Mouse (Mus musculus) gastrocnemius, adult 18-20 months (tissue): ENCODE results near the gene Ndufb7. TPM values are rescaled to one million over a fixed set of nuclear protein-coding genes. Genes with fewer than 3 reads are reported as not detected.
"Not testable (repeated sequence)": the region's sequence is repeated elsewhere in the genome, so short reads cannot be mapped to it uniquely, and the experiment has no call there.

Experiments used
- DNase-seq: peaks from one replicate; pipeline ENCODE4 v3.0.0; 2021; ENCODE audit warnings: low spot score
- total RNA-seq, 2 experiments: library from RNA; stranded (reverse); gene quantifications; 2 replicates each; pipeline ENCODE4 v1.2.3; 2021

Ndufb7 gene
- total RNA-seq, 2 experiments from 2014 or later: 308 to 352 TPM

DNA sequence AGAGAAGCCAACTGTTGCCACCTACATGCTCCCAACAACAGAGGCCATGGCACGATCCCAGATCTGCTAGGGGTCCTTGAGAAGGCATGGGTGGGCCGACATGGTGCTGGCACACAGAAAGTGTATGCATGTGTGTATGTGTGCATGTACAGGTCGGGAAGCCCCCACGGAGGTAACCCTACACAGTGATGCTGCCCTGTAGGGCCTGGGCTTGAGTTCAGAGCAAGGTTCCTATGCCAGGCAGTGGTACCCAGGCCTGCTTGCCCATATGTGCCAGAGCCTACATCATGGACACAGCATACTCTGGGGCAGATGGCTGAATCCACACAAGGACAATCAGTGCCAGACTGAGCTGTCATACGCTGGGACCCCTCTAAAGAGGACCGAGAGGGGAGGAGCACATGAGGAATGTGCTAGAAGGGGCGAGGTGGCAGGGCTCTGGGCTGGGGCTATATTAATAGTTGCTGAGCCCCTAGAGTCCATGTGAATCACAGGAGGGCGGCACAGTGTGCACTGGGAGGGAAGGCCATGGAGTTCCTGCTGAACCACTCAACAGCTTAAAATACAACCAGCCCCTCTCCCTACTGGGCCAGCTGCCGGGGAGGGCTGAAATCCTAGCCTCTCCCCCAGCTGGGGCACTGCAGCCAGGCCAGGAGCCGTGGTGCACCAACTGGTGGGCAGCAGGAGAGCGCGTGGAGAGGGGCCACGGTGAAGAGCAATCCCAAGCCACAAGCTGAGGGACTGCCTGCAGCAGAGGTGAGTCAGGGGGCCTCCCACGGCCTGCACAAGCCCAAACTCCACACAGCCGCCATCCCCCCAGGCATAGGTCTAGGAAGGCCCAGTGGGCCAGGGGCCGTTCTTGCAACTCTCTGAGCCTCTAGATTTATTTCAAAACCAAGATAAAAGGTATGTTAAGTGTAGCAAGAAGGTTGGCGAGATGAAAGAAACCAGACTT lies 9.4 kb downstream of the Ndufb7 start:
- DNase-seq: peak; percentile 88

DNA sequence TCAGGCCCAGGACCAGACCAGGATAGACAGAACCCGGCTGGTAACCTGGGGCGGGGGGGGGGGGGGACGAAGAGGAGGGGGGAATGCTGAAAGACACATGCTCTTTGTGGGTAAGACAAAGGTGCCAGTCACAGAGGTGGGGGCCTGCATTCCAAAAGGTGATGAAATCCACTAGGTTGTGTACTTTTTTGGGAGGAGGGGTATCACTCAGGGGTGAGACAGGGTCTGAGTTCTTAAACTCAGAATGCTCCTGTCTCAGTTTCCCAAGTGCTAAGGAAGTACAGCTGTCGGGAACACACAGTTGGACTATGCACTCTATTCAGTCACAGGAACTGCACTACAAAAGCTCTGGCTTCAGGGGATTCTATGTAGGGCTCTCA lies 10.0 kb downstream of the Ndufb7 start:
- no peak for DNase-seq

GRCm38 (mm10) chr8:83576921-83577320 lies 10.4 kb downstream of the Ndufb7 start:
- no peak for DNase-seq

- no peak for DNase-seq
Measured at GRCm38 (mm10) chr8:83577384-83577791, 10.9 kb downstream of the Ndufb7 start.

DNA sequence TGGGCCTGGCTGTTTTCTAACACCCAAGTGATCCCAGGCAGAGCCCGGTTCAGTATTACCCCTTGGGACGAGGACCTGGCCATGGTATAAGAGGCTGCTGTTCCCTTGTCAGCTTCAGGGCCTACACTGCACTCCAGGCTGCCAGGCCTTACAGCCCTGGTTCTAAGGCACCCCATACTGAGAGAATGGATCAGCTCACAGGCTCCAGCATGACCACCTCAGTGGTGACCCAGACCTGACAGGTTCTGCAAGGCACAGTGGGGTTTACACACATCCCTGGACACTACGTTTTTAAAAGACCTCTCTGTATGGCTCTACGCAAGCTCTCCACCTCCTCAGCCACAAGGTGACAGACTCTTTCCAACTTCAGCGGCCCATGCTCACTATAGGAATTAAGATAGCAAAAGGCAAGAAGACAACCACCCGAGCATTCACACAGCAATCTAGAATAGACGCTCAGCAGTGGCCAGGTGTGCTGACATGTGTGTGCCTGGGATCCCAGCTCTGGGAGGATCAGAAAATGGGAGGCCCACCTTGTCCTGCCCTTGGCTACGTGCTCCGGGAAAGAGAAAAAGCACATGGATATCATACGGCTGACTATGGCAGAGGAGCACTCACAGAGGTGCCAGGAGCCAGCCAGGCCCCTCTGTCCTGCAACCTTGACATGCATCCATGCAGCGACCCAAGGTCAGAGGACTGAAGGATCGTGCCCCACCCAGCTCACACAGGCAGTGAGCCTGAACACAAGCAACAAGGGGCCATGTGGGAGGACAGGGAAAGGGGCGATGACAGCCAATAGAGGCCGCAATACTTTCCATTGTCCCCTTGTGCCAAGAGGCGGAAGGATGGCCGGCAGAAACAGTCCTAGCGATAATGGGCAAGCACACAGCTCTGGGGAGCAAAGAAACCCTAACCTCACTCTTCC lies 11.9 kb downstream of the Ndufb7 start:
- no peak for DNase-seq

GRCm38 (mm10) chr8:83579676-83580075 lies 13.2 kb downstream of the Ndufb7 start:
- DNase-seq: no peak

GRCm38 (mm10) chr8:83580826-83581225 lies 14.4 kb downstream of the Ndufb7 start:
- DNase-seq: peak; percentile 76

GRCm38 (mm10) chr8:83582226-83582625 lies 15.8 kb downstream of the Ndufb7 start:
- no peak for DNase-seq

DNA sequence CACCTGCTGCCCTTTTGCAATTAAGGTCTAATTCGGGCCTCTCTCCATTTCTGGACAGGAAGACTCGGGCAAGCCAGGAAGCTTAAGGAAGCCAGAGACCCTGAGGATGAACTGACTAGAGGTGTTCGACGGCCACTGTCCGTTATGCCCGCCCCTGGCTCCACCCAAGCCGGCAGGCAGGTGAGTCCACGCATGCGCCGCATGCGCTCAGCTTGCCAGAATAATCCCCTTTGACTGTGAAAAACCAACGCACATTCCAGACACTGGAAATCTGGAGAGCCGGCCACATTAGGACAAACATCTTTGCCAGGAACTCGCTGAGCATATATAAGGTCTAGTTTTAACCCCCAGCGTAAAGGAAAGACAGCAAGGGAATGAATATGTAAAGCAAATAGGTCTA lies 16.8 kb downstream of the Ndufb7 start:
- DNase-seq: no peak

DNA sequence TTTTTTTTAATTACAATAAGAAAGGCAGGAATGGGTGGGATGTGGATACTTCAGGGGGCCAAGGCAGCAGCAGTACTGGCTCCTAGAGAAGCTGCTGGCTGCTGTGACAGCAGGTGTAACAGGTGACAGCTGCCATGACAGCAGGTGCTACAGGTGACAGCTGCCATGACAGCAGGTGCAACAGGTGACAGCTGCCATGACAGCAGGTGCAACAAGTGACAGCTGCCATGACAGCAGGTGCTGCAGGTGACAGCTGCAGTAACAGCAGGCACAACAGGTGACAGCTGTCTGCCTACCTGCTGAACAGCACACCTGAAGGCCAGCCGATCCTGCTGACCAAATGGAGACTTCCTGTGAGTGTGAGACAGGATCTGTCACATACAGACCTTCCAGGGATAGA lies 18.3 kb downstream of the Ndufb7 start:
- no peak for DNase-seq

DNA sequence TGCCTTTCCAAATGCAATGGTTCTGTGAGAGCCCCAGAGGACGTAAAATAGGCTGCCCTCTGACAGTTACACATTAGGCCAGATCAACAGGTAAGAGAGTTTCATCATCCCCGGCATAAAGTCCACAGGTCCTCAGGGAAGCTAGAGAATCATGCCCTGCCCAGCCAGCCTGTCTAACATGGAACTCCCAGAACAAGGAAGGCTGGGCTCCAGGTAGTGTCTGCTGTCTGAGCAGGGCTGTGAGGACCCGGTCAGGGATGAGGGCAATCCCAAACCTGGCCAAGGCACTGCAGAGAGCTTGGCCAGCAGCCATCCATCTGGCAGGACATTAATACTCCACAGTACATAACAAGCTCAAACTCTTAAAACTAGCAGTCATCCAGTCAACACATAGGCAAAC lies 18.9 kb downstream of the Ndufb7 start:
- no peak for DNase-seq

- DNase-seq: no peak
Measured at GRCm38 (mm10) chr8:83587644-83588043, 21.2 kb downstream of the Ndufb7 start.

GRCm38 (mm10) chr8:83588886-83589285 lies 22.4 kb downstream of the Ndufb7 start:
- DNase-seq: no peak

DNA sequence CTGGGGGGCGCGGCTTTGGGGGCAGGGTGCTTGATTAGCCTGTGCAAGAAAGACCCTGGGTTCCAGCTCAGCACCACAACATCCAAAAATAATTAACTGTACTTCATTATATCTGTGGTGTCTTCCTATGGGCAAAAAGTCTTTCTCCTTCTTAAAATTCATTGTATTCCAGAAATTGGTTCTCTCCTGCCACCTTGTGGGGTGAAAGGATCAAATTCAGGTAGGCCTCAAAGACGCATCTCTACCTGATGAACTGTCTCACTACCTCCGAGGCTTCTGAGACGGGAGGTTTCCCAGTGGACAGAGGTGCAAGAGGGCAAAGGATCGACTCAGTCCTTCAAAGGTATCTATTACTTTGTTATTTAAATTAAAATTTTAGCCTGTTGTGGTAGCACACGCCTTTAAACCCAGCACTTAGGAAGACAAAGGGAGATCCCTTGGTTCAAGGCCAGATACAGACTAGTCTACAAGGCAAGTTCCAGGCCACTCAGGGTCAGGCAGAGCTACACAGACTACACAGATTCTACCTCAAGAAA lies 24.1 kb downstream of the Ndufb7 start:
- DNase-seq: no peak

- DNase-seq: no peak
Measured at GRCm38 (mm10) chr8:83592682-83593081, 26.2 kb downstream of the Ndufb7 start.

DNA sequence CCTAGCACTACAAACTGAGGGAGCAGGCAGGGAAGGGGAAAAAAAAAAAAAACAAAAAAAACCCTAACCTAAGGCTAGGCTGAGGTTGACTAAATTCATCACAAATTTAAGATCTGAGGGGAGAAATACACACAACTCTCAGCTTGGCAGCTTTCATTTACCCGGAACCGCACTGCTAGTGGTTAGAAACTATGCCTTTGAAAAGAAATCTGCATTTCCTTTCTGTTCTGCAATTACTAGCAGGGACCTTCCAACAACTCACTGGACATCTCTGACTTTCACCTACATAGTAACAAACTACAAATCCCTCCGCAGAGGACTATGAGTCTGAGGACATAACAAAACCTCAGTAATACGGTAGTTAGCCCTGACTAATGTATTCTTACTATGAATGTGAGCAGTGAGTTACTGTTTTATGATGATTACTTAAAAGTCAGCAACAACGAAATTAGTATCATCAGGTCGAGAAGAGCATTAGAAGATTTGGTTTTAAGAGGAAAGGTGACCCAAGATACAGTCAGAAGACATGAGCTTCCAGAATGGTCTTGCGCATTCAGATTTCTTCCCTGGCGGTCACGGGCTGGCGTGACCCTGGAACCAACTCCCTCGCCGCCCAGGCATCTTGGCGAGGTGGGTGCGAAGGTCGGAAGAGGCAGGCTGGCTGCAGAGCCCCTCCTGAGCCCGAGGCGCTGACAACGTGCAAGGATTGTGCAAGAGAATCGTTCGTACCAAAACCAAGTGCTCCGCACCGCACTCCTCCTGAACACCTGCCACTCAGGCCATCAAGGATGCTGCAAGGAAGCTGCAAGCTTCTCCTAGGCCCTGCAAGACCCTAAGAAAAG lies 27.1 kb downstream of the Ndufb7 start:
- no peak for DNase-seq

DNA sequence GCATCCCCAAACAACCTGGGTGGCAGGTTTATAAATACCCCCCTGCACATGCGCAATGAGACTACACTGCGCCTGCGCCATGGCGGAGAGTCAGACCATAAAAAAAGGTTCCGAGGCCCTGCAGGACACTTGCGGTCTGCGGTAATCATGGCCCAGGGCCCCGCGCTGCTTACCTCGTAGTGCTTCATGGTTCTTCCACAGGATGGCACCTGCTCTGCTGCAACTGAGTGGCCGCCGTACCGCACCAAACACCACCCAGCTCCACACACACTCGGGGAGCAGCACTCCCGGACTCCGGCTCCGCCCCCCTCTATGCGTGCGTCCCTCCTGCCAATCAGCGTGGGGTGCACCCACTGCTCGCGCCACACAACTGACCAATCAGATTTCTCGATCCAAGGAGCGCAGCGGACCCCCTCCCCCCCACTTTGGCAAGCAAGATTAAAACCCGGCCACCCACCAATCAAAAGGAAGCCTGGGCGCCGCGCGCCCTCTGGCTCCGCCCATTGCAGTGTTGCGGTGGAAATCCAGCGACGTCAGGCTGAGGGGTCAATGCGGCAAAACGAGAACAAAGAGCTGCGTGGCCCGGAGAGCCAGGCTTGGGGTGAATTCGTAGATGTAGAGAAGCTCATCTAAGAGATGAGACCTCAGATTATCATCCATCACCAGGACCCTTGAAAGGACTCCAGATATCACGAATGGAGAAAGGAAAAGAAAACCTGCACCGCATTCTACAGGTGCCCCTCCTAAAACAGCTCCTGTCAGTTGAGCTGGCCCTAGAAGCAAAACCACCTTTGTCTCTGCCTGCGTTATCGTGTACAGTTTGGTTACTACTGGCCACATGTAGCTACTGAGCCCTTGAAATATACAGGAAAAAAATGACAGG lies 27.9 kb downstream of the Ndufb7 start:
- peak; percentile 95 for DNase-seq

GRCm38 (mm10) chr8:83595050-83595345 lies 28.5 kb downstream of the Ndufb7 start:
- not testable (repeated sequence) for DNase-seq

- no peak for DNase-seq
Measured at GRCm38 (mm10) chr8:83596369-83596768, 29.9 kb downstream of the Ndufb7 start.

- no peak for DNase-seq
Measured at GRCm38 (mm10) chr8:83598146-83598545, 31.7 kb downstream of the Ndufb7 start.
